11 mouse cellular contexts compared by ENCODE assay signal in the genomic region with DNA sequence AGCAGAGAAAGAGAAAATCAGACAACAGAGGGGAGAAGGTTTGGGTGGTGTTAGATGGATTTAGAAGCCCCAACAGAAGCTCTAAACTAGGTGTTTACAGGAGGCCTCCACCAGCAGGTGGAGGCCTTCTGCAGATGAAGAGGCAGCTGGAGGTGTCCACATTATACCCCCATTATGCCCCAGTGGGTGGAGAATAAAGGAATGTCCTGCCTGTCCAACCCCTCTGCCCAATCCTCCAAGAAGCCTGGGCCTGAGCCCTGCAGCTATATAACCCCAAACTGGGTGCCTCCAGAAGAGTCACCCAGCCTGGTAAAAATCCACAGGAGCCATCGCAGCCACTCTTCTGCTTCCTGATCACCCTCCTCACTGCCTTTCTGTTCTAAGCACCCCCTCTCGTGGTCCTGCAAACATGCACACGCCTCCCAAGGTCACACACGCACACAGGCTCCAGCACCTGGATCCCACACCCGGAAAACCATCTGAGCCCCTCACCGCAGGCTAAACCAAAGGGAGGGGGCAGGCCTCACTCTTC. TPM values are rescaled to one million over a fixed set of nuclear protein-coding genes. Genes with fewer than 3 reads are reported as not detected.
DNase-seq lines count a peak whose midpoint lies in the region; ATAC-seq and TF ChIP-seq lines count a peak whose summit lies in the region.
"Had no signal": no experiment of that assay in that cellular context is flagged by ENCODE, and none has a peak within 500 bp of the region (broad histone marks: within the 10 kb centered on the region; RNA-seq: fewer than 3 reads in every experiment).

No protein-coding gene starts in this region.

- H3K27ac ChIP-seq in left cerebral cortex, adult 2 months, result peak overlapping the region; percentile 99
- peak overlapping the region; percentile 74 for H3K27ac ChIP-seq in hindbrain, embryonic 12.5 days
- H3K27ac ChIP-seq in neural tube, embryonic 12.5 days, result no peak overlapping the region; the same call in 1 of the 2 replicates

- H3K9me3 ChIP-seq in hindbrain, embryonic 12.5 days (replicated peaks), result no peaks in the 10 kb centered on the region
- no peaks in the 10 kb centered on the region for H3K9me3 ChIP-seq in neural tube, embryonic 12.5 days

- H3K27me3 ChIP-seq in hindbrain, embryonic 12.5 days, result peaks cover 19% of the 10 kb centered on the region
- peaks cover 18% of the 10 kb centered on the region for H3K27me3 ChIP-seq in neural tube, embryonic 12.5 days (replicated peaks)

- H3K9ac ChIP-seq in hindbrain, embryonic 12.5 days, result peak overlapping the region; percentile 87
- H3K9ac ChIP-seq in neural tube, embryonic 12.5 days, result 0 out of 2 replicates have a peak overlapping the region, but pooled peaks have one; percentile 29

- no peak; the same call in 1 of the 2 replicates for TF ChIP-seq CTCF in left cerebral cortex, adult 2 months (IDR thresholded peaks at IDR 0.05)

- no peak for ATAC-seq in hindbrain, embryonic 12.5 days (ENCODE audit: low FRiP score)
- ATAC-seq in neural tube, embryonic 12.5 days (ENCODE audit: low FRiP score, low read depth), result 0 out of 2 replicates have a peak, but pooled peaks have one; percentile 9
- ATAC-seq: Patski had no signal

- H3K4me1 ChIP-seq in hindbrain, embryonic 12.5 days, result peaks cover 13% of the 10 kb centered on the region
- H3K4me1 ChIP-seq in neural tube, embryonic 12.5 days, result peaks cover 17% of the 10 kb centered on the region

- H3K4me3 ChIP-seq in left cerebral cortex, adult 2 months, result peak overlapping the region; percentile 89
- peak overlapping the region; percentile 84 for H3K4me3 ChIP-seq in hindbrain, embryonic 12.5 days
- peak overlapping the region; percentile 55 for H3K4me3 ChIP-seq in neural tube, embryonic 12.5 days

- no peak for DNase-seq in left cerebral cortex, adult 2 months (ENCODE audit: extremely low spot score in 1 of 2, low spot score in 2 of 2)
- DNase-seq in left cerebral cortex, postnatal 25 days (ENCODE audit: low spot score in 2 of 2), result no peak
- peak; percentile 52 to 58 for DNase-seq in cerebellum, postnatal 25 days
- DNase-seq in adrenal gland, adult (ENCODE audit: inconsistent age in 2 of 2, low spot score in 1 of 2), result no peak
- DNase-seq in urinary bladder, postnatal 36 days (ENCODE audit: low spot score in 2 of 2), result no peak
- no peak for DNase-seq in kidney, adult 11 months
- DNase-seq: thymus, postnatal 4 days had no signal

- peak overlapping the region; percentile 90 for H3K4me2 ChIP-seq in hindbrain, embryonic 12.5 days (replicated peaks)
- peak overlapping the region; percentile 83 for H3K4me2 ChIP-seq in neural tube, embryonic 12.5 days (replicated peaks)

- WGBS in hindbrain, embryonic 12.5 days, result 15% methylated on average over 6 of the region's 6 CpGs
- 12% methylated on average over 6 of the region's 6 CpGs for WGBS in neural tube, embryonic 12.5 days

- intact Hi-C loops in left cerebral cortex, adult 2 months (cut with DNase I), result no loop called here
- intact Hi-C loops in left cerebral cortex, postnatal 25 days (cut with DNase I), result loop anchor here (1.0 kb wide), 1 partner anchor 50 kb away; the partner anchor contains the start of genes Cct7 and Pradc1

- H3K36me3 ChIP-seq in hindbrain, embryonic 12.5 days, result no peaks in the 10 kb centered on the region
- no peaks in the 10 kb centered on the region for H3K36me3 ChIP-seq in neural tube, embryonic 12.5 days

RNA-seq across cellular contexts. Expression of gene Fbxo41, which starts 1.2 kb away (rescaled TPM):
- total RNA-seq in left cerebral cortex, adult 2 months (2021), result 100 to 1,000 TPM; 101 to 102 TPM
- 100 to 1,000 TPM; 109 to 112 TPM for total RNA-seq in left cerebral cortex, postnatal 25 days (2021)
- polyA plus RNA-seq in hindbrain, embryonic 12.5 days (2016; fragmentation: Nextera tagmentation; extraction: Ambion mirVana), result 3.1 TPM in 2 replicates
- polyA plus RNA-seq in neural tube, embryonic 12.5 days (2016; fragmentation: Nextera tagmentation; extraction: Ambion mirVana), result 2.6 and 2.7 TPM in 2 replicates
- total RNA-seq: liver, adult 2 months had no signal
- polyA plus RNA-seq: liver, adult 2 months had no signal

RNA-seq across cellular contexts. Expression of gene Egr4, which starts 11.8 kb away (rescaled TPM):
- total RNA-seq in left cerebral cortex, adult 2 months (2021), result 10 to 100 TPM; 43.7 to 95.7 TPM
- 10 to 100 TPM; 52.8 to 54.4 TPM for total RNA-seq in left cerebral cortex, postnatal 25 days (2021)
- polyA plus RNA-seq in hindbrain, embryonic 12.5 days (2016; fragmentation: Nextera tagmentation; extraction: Ambion mirVana), result not detected in 2 replicates
- polyA plus RNA-seq in neural tube, embryonic 12.5 days (2016; fragmentation: Nextera tagmentation; extraction: Ambion mirVana), result not detected in 2 replicates
- total RNA-seq: liver, adult 2 months had no signal
- polyA plus RNA-seq: liver, adult 2 months; Patski had no signal

RNA-seq across cellular contexts. Expression of gene Pradc1, which starts 49.9 kb away (rescaled TPM):
- total RNA-seq in left cerebral cortex, adult 2 months (2021), result 10 to 100 TPM; 25.3 to 26.0 TPM
- 10 to 100 TPM; 25.6 to 28.5 TPM for total RNA-seq in left cerebral cortex, postnatal 25 days (2021)
- polyA plus RNA-seq in hindbrain, embryonic 12.5 days (2016; fragmentation: Nextera tagmentation; extraction: Ambion mirVana), result 24.6 and 30.3 TPM in 2 replicates
- polyA plus RNA-seq in neural tube, embryonic 12.5 days (2016; fragmentation: Nextera tagmentation; extraction: Ambion mirVana), result 29.0 and 31.9 TPM in 2 replicates

RNA-seq across cellular contexts. Expression of gene Cct7, which starts 50.3 kb away (rescaled TPM):
- 100 to 1,000 TPM; 200 to 226 TPM for total RNA-seq in left cerebral cortex, adult 2 months (2021)
- 100 to 1,000 TPM; 206 to 214 TPM for total RNA-seq in left cerebral cortex, postnatal 25 days (2021)
- polyA plus RNA-seq in hindbrain, embryonic 12.5 days (2016; fragmentation: Nextera tagmentation; extraction: Ambion mirVana), result 512 and 529 TPM in 2 replicates
- 585 and 590 TPM in 2 replicates for polyA plus RNA-seq in neural tube, embryonic 12.5 days (2016; fragmentation: Nextera tagmentation; extraction: Ambion mirVana)

Comparison
In these comparisons a context has a peak if more than half of its experiments do, and no peak if none do; other contexts are left out.
1. DNase-seq: peak in cerebellum, postnatal 25 days (2 of 2); none in left cerebral cortex, adult 2 months (0 of 2), left cerebral cortex, postnatal 25 days (0 of 2), adrenal gland, adult (0 of 2), urinary bladder, postnatal 36 days (0 of 2) and kidney, adult 11 months (single experiment).
2. Peak in every context shown above with its lines, with median percentiles within 50 percentile points of each other: H3K4me3 ChIP-seq.